Mouse (Mus musculus) liver, postnatal 0 days (tissue): ENCODE data around the gene Hoxb6.

Experiments
- CTCF ChIP-seq: sonication (generic); IDR thresholded peaks from 2 replicates; pipeline ENCODE4 v1.5.1; 2016; ENCODE audit warnings: antibody characterized with exemption, low read depth
- EP300 ChIP-seq: IDR thresholded peaks from 2 replicates; pipeline ENCODE4 v1.6.1; 2016; ENCODE audit warnings: antibody characterized with exemption, low read depth, mild to moderate bottlenecking

DNA sequence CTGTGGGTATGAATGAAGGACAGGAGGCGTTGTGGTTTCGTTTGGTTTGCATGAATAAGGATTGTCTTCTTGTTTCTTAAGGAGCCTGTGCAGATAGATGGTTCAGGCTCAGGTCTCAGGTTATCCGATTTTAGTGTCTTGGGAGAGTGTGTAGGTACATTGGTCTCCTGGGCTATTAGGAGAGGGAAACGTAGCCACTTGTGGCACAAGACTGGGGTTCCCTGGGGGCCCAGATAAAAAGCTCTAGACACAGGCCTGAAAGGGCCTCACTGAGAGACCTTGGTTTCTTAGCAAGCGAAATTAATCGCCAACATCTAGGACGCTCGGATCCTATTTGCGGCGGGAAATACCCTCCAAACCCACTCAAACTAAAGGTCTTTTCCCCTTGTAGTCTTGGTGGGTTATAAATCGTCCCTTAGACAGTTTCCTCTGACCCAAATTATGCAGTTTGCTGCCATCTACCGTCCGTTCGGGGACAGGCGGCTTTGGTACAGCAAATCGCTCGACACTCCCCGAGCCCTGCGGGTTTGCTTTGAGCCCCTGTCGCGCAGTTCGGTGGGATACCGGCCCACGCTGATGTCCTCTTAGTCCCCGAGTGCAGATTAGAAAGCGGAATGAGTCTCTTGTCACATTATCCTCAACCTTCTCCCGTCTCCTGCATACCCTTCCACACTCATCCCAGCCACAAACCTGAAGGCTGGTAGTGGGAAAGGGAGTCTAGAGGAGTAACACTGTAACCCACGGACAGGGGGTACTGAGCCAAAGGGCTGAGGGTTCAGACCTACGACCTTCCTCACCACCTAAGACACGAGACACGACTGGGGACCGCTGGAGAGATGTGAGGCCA lies 2.2 kb downstream of the Hoxb6 start:
- TF ChIP-seq CTCF: peak; percentile 71
- TF ChIP-seq EP300: no peak
